Mouse (Mus musculus): ENCODE results near the gene Negr1. TPM values are rescaled to one million over a fixed set of nuclear protein-coding genes. Genes with fewer than 3 reads are reported as not detected.

The Negr1 gene
- polyA plus RNA-seq, 1 experiment = not detected

- no peak overlapping the region for H3K9ac ChIP-seq (ENCODE audit: low read depth, poor library complexity, severe bottlenecking)
- H3K4me3 ChIP-seq (ENCODE audit: low read depth, low read length) = no peak overlapping the region
- no peaks in the 10 kb centered on the region for H3K36me3 ChIP-seq (ENCODE audit: control insufficient read depth, insufficient read depth, low read length, poor library complexity, severe bottlenecking)
- no peaks in the 10 kb centered on the region for H3K4me1 ChIP-seq (ENCODE audit: control insufficient read depth, insufficient read depth, low read length)
- TF ChIP-seq POLR2A (IDR thresholded peaks at IDR 0.05; ENCODE audit: insufficient read depth, low read length) = no peak
- no peak for TF ChIP-seq CTCF (IDR thresholded peaks at IDR 0.05; ENCODE audit: low read depth, low read length)
- TF ChIP-seq EP300 (IDR thresholded peaks at IDR 0.05; ENCODE audit: insufficient read depth, low read depth, low read length) = no peak
- H3K27me3 ChIP-seq (ENCODE audit: control insufficient read depth, insufficient read depth, low read length, poor library complexity, severe bottlenecking) = no peaks in the 10 kb centered on the region
- H3K27ac ChIP-seq (ENCODE audit: insufficient read depth, low read length) = no peak overlapping the region
- no peaks in the 10 kb centered on the region for H3K9me3 ChIP-seq (replicated peaks; ENCODE audit: control insufficient read depth, insufficient read depth, low read length, poor library complexity, severe bottlenecking)
These were observed 535.9 kb downstream of the Negr1 start for GRCm38 (mm10) chr3:157097514-157097913.

DNA sequence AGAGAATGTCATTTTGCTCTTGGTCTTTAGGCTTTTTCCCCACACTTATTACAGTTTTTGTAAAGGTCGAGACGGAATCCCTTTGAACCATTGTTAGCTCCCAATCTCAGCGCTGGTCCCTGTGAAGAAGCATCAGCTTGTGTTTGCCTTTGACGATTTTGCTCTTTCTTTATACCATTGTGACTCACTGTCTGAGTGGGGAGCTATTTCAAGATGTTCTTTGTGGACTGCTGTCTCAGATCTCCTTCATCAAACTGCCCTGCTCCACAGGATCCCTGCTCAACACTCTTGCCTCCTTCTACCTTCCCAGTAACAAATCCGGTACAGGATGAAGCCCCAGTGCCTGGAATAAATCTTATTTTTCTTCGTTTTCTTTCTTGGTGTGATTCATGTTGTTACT lies 536.8 kb downstream of the Negr1 start:
- Histone ChIP-seq H3K4me1 (ENCODE audit: control insufficient read depth, insufficient read depth, low read length) (no peaks in the 10 kb centered on the region), H3K9me3 (replicated peaks; ENCODE audit: control insufficient read depth, insufficient read depth, low read length, poor library complexity, severe bottlenecking) (no peaks in the 10 kb centered on the region), H3K9ac (ENCODE audit: low read depth, poor library complexity, severe bottlenecking) (no peak overlapping the region), H3K27me3 (ENCODE audit: control insufficient read depth, insufficient read depth, low read length, poor library complexity, severe bottlenecking) (no peaks in the 10 kb centered on the region), H3K4me3 (ENCODE audit: low read depth, low read length) (no peak overlapping the region), H3K27ac (ENCODE audit: insufficient read depth, low read length) (no peak overlapping the region), H3K36me3 (ENCODE audit: control insufficient read depth, insufficient read depth, low read length, poor library complexity, severe bottlenecking) (no peaks in the 10 kb centered on the region)
- no peak for TF ChIP-seq CTCF (IDR thresholded peaks at IDR 0.05; ENCODE audit: low read depth, low read length)
- TF ChIP-seq POLR2A (IDR thresholded peaks at IDR 0.05; ENCODE audit: insufficient read depth, low read length) = no peak

DNA sequence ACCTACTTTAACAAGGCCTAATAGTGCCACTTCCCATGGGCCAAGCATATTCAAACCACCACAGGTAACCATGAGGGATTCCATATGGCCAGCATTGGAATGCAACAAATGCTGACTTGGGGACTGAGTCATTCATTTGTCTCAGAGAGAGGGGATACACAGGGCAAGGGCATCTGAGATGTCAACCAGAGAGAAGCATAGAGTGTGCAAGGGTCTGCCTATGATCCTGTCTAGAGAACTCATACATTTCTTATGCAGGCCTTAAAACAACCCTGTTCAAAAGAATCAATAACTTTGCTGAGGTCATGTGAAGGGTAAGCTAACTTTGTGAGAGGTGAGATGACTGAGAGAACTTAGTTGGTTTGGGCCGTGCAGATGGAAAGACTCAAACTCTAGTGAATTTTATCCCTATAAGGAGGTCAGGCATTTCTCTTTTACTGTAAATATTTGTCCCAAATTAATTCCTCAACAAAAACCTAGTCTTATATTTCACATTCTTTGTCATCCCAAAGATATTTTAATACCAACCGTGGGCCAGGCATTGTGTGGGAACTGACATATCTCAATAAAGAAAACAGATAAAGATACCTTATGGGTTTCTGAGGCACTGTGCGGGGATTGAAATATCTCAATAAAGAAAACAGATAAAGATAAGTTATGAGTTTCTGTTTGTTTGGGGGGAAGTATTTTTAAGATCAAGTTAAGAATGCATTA lies 543.4 kb downstream of the Negr1 start:
- H3K4me1 ChIP-seq (ENCODE audit: control insufficient read depth, insufficient read depth, low read length) = no peaks in the 10 kb centered on the region
- TF ChIP-seq EP300 (IDR thresholded peaks at IDR 0.05; ENCODE audit: insufficient read depth, low read depth, low read length) (no peak), CTCF (IDR thresholded peaks at IDR 0.05; ENCODE audit: low read depth, low read length) (no peak), POLR2A (IDR thresholded peaks at IDR 0.05; ENCODE audit: insufficient read depth, low read length) (no peak)
- H3K9ac ChIP-seq (ENCODE audit: low read depth, poor library complexity, severe bottlenecking) = no peak overlapping the region
- no peak overlapping the region for H3K4me3 ChIP-seq (ENCODE audit: low read depth, low read length)
- H3K36me3 ChIP-seq (ENCODE audit: control insufficient read depth, insufficient read depth, low read length, poor library complexity, severe bottlenecking) = no peaks in the 10 kb centered on the region
- H3K27me3 ChIP-seq (ENCODE audit: control insufficient read depth, insufficient read depth, low read length, poor library complexity, severe bottlenecking) = no peaks in the 10 kb centered on the region
- H3K27ac ChIP-seq (ENCODE audit: insufficient read depth, low read length) = no peak overlapping the region
- no peaks in the 10 kb centered on the region for H3K9me3 ChIP-seq (replicated peaks; ENCODE audit: control insufficient read depth, insufficient read depth, low read length, poor library complexity, severe bottlenecking)

GRCm38 (mm10) chr3:157105580-157106264 lies 544.1 kb downstream of the Negr1 start:
- Histone ChIP-seq H3K27ac (ENCODE audit: insufficient read depth, low read length) (no peak overlapping the region), H3K9ac (ENCODE audit: low read depth, poor library complexity, severe bottlenecking) (no peak overlapping the region), H3K36me3 (ENCODE audit: control insufficient read depth, insufficient read depth, low read length, poor library complexity, severe bottlenecking) (no peaks in the 10 kb centered on the region), H3K9me3 (replicated peaks; ENCODE audit: control insufficient read depth, insufficient read depth, low read length, poor library complexity, severe bottlenecking) (no peaks in the 10 kb centered on the region), H3K27me3 (ENCODE audit: control insufficient read depth, insufficient read depth, low read length, poor library complexity, severe bottlenecking) (no peaks in the 10 kb centered on the region), H3K4me1 (ENCODE audit: control insufficient read depth, insufficient read depth, low read length) (no peaks in the 10 kb centered on the region), H3K4me3 (ENCODE audit: low read depth, low read length) (no peak overlapping the region)
- TF ChIP-seq CTCF (IDR thresholded peaks at IDR 0.05; ENCODE audit: low read depth, low read length) (no peak), POLR2A (IDR thresholded peaks at IDR 0.05; ENCODE audit: insufficient read depth, low read length) (no peak), EP300 (IDR thresholded peaks at IDR 0.05; ENCODE audit: insufficient read depth, low read depth, low read length) (no peak)

GRCm38 (mm10) chr3:157108156-157108555 lies 546.6 kb downstream of the Negr1 start:
- no peaks in the 10 kb centered on the region for H3K9me3 ChIP-seq (replicated peaks; ENCODE audit: control insufficient read depth, insufficient read depth, low read length, poor library complexity, severe bottlenecking)
- H3K36me3 ChIP-seq (ENCODE audit: control insufficient read depth, insufficient read depth, low read length, poor library complexity, severe bottlenecking) = no peaks in the 10 kb centered on the region
- no peaks in the 10 kb centered on the region for H3K4me1 ChIP-seq (ENCODE audit: control insufficient read depth, insufficient read depth, low read length)
- TF ChIP-seq EP300 (IDR thresholded peaks at IDR 0.05; ENCODE audit: insufficient read depth, low read depth, low read length) (no peak), POLR2A (IDR thresholded peaks at IDR 0.05; ENCODE audit: insufficient read depth, low read length) (no peak), CTCF (IDR thresholded peaks at IDR 0.05; ENCODE audit: low read depth, low read length) (no peak)
- no peak overlapping the region for H3K27ac ChIP-seq (ENCODE audit: insufficient read depth, low read length)
- H3K4me3 ChIP-seq (ENCODE audit: low read depth, low read length) = no peak overlapping the region
- no peaks in the 10 kb centered on the region for H3K27me3 ChIP-seq (ENCODE audit: control insufficient read depth, insufficient read depth, low read length, poor library complexity, severe bottlenecking)
- no peak overlapping the region for H3K9ac ChIP-seq (ENCODE audit: low read depth, poor library complexity, severe bottlenecking)

GRCm38 (mm10) chr3:157109308-157109707 lies 547.7 kb downstream of the Negr1 start:
- Histone ChIP-seq H3K4me1 (ENCODE audit: control insufficient read depth, insufficient read depth, low read length) (no peaks in the 10 kb centered on the region), H3K9ac (ENCODE audit: low read depth, poor library complexity, severe bottlenecking) (no peak overlapping the region), H3K9me3 (replicated peaks; ENCODE audit: control insufficient read depth, insufficient read depth, low read length, poor library complexity, severe bottlenecking) (no peaks in the 10 kb centered on the region), H3K27ac (ENCODE audit: insufficient read depth, low read length) (no peak overlapping the region), H3K4me3 (ENCODE audit: low read depth, low read length) (no peak overlapping the region), H3K27me3 (ENCODE audit: control insufficient read depth, insufficient read depth, low read length, poor library complexity, severe bottlenecking) (no peaks in the 10 kb centered on the region), H3K36me3 (ENCODE audit: control insufficient read depth, insufficient read depth, low read length, poor library complexity, severe bottlenecking) (no peaks in the 10 kb centered on the region)
- TF ChIP-seq CTCF (IDR thresholded peaks at IDR 0.05; ENCODE audit: low read depth, low read length) (no peak), POLR2A (IDR thresholded peaks at IDR 0.05; ENCODE audit: insufficient read depth, low read length) (no peak), EP300 (IDR thresholded peaks at IDR 0.05; ENCODE audit: insufficient read depth, low read depth, low read length) (no peak)

Measured in ES-Bruce4 (cell line).